Mouse (Mus musculus) T-cell, adult 2 months (primary cell): Measurements from ENCODE around the gene Mtr.
"Not testable (repeated sequence)": the region's sequence is repeated elsewhere in the genome, so short reads cannot be mapped to it uniquely, and the experiment has no call there.

Source experiments
- DNase-seq: peaks from one replicate; pipeline ENCODE4 v3.0.0; 2022; ENCODE audit warnings: low spot score

The Mtr gene

DNA sequence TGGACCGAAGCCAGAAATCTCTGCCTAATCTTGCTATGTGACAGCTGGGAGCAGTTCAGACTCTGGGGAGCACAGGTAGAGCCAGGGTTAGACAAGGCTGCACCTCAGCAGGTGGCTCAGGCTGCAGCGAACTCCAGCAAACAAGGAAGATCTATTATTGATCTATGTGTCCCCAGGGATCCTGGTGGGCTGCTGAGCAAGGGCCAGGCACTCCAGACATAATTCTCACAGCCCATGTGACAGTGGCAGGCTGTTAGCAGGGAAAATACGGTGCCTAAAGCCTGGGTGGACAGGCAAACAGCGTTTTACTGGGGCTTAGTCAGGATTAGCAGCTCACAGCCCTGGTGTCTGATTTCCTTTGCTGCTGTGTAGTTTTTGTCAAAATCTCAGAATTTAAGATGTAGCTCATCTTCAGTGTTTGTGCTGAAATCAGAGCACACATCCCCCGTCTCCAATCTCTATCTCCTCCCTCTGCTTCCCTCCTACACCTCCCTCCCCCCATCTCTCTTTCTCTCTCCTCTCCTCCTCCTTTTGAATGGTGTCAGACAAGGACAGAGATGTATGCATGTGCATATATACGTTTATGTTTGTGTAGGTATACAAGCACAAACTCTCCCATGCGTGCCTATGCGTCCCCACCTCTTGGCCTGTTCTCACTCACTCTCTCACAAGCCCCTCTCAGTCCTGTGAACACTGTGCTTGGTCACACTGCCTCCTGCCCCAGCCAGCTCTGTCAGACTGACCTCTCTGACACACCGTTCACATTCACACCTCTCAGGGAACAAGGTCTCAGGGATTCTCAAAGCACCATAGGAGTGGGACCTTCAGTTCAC lies 98.4 kb downstream of the Mtr start:
- no peak for DNase-seq

DNA sequence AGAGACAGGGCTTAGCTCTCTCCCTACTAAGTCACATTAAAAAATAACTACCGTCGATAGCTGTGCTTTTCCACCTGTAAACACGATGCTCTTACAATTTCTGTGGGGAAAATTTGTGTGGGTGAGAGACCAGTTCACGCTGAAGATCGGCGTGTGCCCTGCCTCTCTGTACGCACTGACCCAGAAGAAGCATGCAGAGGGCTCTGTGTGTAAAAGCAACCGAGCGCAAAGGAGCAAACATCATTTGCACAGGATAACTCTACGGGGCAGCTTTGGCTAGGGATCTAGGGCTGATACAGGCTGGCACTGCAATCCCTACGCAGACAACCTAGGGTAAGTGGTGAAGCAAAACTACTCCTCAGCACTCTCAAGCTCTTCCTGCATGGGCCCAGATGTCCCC lies 104.0 kb downstream of the Mtr start:
- no peak for DNase-seq

DNA sequence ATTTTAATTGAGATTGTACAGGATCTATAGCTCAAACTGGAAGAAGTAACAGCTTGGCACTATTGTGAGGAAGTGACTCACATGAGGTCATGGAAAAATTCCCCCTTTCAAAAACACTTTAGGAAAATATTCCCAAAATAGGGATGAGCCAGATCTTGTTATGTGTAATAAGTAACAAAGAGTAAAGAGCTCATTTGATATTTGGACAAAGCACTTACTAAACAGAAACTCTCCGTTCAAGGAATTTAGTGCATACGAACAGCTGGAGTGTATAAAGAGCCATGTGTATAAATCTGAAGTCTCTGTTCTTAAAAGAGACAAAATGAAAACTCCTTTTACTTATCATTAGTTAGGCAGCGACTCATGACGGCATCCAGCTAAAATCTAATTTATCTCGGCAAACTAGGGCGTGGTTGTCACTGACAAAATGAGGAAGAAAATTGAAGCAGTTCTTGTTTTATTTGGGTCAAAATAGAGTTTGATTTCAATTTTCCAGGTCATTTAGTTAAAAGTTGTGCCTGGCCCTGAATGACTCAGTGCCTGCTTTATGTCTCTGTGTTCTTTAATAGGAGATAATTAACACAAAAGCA lies 110.9 kb downstream of the Mtr start:
- DNase-seq, result no peak

DNA sequence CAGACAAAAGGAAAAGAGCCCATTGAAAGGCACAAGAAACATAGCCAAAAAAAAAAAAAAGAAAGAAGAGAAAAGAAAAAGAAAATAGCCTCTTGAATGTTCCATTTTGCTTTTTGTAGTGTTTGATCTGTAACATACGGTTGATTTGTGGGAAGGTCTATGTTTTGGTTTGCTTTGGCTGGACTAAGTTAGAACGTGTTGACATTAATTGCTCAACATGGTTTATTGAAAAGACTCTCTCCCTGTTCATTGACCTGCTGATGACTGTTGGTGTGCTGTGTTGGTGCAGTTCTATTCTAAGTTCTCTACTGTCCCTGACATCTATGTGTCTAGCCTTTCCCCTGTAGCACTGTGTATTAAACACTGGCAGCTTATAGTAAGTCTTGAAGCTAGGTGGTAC lies 111.5 kb downstream of the Mtr start:
- DNase-seq, result no peak

DNA sequence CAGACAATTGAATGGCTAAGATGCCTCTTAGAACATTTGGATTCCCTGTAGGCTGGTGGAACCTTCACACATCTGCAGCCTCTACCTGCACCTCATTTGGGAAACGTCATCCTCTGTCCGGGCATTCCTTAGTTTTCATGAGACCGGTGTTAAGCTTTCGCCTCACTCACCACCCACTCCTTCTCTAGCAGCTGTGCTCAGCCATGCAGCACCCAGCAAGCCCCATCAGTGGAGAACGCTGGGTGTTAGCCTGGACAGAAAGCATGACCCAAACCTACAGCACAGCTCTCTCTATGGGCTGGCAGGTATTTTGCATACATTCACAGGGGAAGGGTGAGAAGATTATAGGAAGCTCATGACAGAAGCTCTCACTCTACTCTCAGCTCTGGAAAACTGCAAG lies 114.6 kb downstream of the Mtr start:
- no peak for DNase-seq

DNA sequence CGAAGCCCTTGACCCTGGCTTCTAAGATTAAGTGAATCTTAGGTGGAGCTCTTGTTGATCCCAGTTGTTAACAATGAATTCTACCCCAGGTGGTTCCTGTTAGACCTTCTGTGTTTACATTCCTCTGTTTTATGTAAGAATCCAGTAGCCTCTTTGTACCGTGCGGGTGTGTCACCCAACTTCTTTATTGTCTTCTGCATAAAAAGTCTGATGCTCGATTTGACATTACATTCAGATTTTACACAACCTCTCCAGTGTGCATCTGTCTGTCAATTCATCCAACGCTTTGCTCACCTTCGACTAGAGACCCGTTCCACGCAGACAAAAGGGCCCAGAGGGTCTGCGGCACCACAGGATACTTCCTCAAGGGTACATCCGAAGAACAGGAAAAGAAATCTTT lies 121.5 kb downstream of the Mtr start:
- not testable (repeated sequence) for DNase-seq

DNA sequence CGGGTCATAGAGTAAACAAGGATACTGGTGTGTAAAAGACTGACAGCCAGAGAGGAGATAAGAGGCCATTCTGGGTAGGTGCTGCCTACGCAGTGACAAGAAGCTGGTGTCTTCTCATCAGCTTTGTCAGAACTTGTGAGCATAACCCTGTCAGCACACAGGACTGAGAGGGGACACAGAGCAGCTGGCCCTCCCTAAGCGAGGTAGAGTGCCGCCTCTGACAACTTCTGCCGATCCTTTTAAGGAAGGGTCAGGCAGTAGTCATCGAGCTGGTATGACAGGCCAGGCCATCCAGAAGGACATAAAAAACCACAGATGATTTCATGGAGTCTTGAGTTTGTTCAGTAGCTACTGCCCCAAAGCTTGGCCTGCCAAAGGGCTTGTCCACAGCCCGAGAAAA lies 124.4 kb downstream of the Mtr start:
- DNase-seq, result no peak
